Mouse (Mus musculus) MEL (cell line): ENCODE results near the gene Mrpl49. TPM values are rescaled to one million over a fixed set of nuclear protein-coding genes. Genes with fewer than 3 reads are reported as not detected.

Source experiments
- DNase-seq: peaks from one replicate; pipeline ENCODE4 v3.0.0; 2011; ENCODE audit warnings: low read depth, low spot score
- H3K27ac ChIP-seq: 2 replicates; pipeline ENCODE4 v1.5.1; 2012; ENCODE audit warnings: low read depth, mild to moderate bottlenecking, control low read depth, low read length, moderate library complexity; ENCODE audit not compliant: control insufficient read depth
- H3K27me3 ChIP-seq, 2 experiments: fragments of 150-350 bp in 1 of 2; sonication (generic) in 1 of 2; 2 replicates each; pipeline ENCODE4 v1.6.1; 2012; ENCODE audit warnings: low read length in 2 of 2, mild to moderate bottlenecking in 2 of 2, improper control_type of control experiment in 1 of 2, moderate library complexity in 1 of 2; ENCODE audit not compliant: insufficient read depth in 2 of 2, control insufficient read depth in 1 of 2
- H3K36me3 ChIP-seq, 2 experiments: 2 replicates each; pipeline ENCODE4 v1.6.1; 2012 to 2014; ENCODE audit warnings: low read length in 2 of 2, improper control_type of control experiment in 1 of 2, inconsistent platforms in 1 of 2, mild to moderate bottlenecking in 1 of 2; ENCODE audit not compliant: insufficient read depth in 2 of 2, control insufficient read depth in 1 of 2
- H3K4me1 ChIP-seq, 2 experiments: fragments of 150-350 bp in 1 of 2; sonication (generic) in 1 of 2; 2 replicates each; pipeline ENCODE4 v1.6.1; 2012; ENCODE audit warnings: low read length in 2 of 2, improper control_type of control experiment in 1 of 2, mild to moderate bottlenecking in 1 of 2; ENCODE audit not compliant: insufficient read depth in 2 of 2, control insufficient read depth in 1 of 2
- H3K4me3 ChIP-seq, 2 experiments: fragments of 150-350 bp in 1 of 2; sonication (generic) in 1 of 2; 2 replicates each; pipeline ENCODE4 v1.5.1; 2012; ENCODE audit warnings: low read depth in 2 of 2, low read length in 2 of 2, mild to moderate bottlenecking in 2 of 2, moderate library complexity in 2 of 2, control low read depth in 1 of 2, improper control_type of control experiment in 1 of 2; ENCODE audit not compliant: control insufficient read depth in 1 of 2, insufficient read depth in 1 of 2
- H3K79me2 ChIP-seq: 2 replicates; pipeline ENCODE4 v1.6.1; 2012; ENCODE audit warnings: mild to moderate bottlenecking, low read length, moderate library complexity; ENCODE audit not compliant: control insufficient read depth, poor library complexity, insufficient read depth
- H3K9ac ChIP-seq: 2 replicates; pipeline ENCODE4 v1.6.1; 2012; ENCODE audit warnings: low read depth, mild to moderate bottlenecking, control low read depth, low read length, moderate library complexity; ENCODE audit not compliant: control insufficient read depth, poor library complexity, severe bottlenecking
- H3K9me3 ChIP-seq: fragments of 150-350 bp; sonication (generic); replicated peaks from 2 replicates; pipeline ENCODE4 v1.6.1; 2012; ENCODE audit warnings: mild to moderate bottlenecking, low read length, improper control_type of control experiment, moderate library complexity; ENCODE audit not compliant: insufficient read depth
- CHD1 ChIP-seq: IDR thresholded peaks from 2 replicates; pipeline ENCODE4 v1.6.1; 2012; ENCODE audit warnings: low read depth, mild to moderate bottlenecking, inconsistent platforms, low read length, improper control_type of control experiment
- CHD2 ChIP-seq: IDR thresholded peaks from 2 replicates; pipeline ENCODE4 v1.6.1; 2011; ENCODE audit warnings: low read length, improper control_type of control experiment
- CTCF ChIP-seq, 3 experiments: IDR thresholded peaks in 2 of 3; conservative IDR thresholded peaks in 1 of 3; 2 replicates each; pipeline ENCODE4 v1.5.1; 2011 to 2012; ENCODE audit warnings: low read length in 3 of 3, low read depth in 2 of 3, mild to moderate bottlenecking in 2 of 3, improper control_type of control experiment in 1 of 3, inconsistent platforms in 1 of 3, mixed read lengths in 1 of 3, moderate library complexity in 1 of 3; ENCODE audit not compliant: control insufficient read depth in 1 of 3, insufficient read depth in 1 of 3, poor library complexity in 1 of 3, severe bottlenecking in 1 of 3
- E2F4 ChIP-seq: IDR thresholded peaks from 2 replicates; pipeline ENCODE4 v1.6.1; 2011; ENCODE audit warnings: low read depth, low read length, improper control_type of control experiment, borderline replicate concordance
- EP300 ChIP-seq, 2 experiments: IDR thresholded peaks; 2 replicates each; pipeline ENCODE4 v1.6.1; 2011; ENCODE audit warnings: improper control_type of control experiment in 2 of 2, low read length in 2 of 2, low read depth in 1 of 2, mild to moderate bottlenecking in 1 of 2
- GATA1 ChIP-seq: IDR thresholded peaks from 2 replicates; pipeline ENCODE4 v1.6.1; 2011; ENCODE audit warnings: low read depth, low read length, improper control_type of control experiment
- HCFC1 ChIP-seq: IDR thresholded peaks from 2 replicates; pipeline ENCODE4 v1.6.1; 2012; ENCODE audit warnings: low read depth, mild to moderate bottlenecking, inconsistent platforms, low read length, improper control_type of control experiment, moderate library complexity
- JUND ChIP-seq: IDR thresholded peaks from 2 replicates; pipeline ENCODE4 v1.6.1; 2011; ENCODE audit warnings: low read depth, mild to moderate bottlenecking, improper control_type of control experiment, low read length
- KAT2A ChIP-seq: conservative IDR thresholded peaks from 2 replicates; pipeline ENCODE4 v1.6.1; 2012; ENCODE audit warnings: low read depth, low read length, improper control_type of control experiment, inconsistent platforms
- MAFK ChIP-seq: IDR thresholded peaks from 2 replicates; pipeline ENCODE4 v1.6.1; 2011; ENCODE audit warnings: low read depth, mild to moderate bottlenecking, low read length, improper control_type of control experiment, borderline replicate concordance
- MAX ChIP-seq: IDR thresholded peaks from 2 replicates; pipeline ENCODE4 v1.6.1; 2011; ENCODE audit warnings: low read length, improper control_type of control experiment
- MAZ ChIP-seq: IDR thresholded peaks from 2 replicates; pipeline ENCODE4 v1.6.1; 2012; ENCODE audit warnings: low read depth, mild to moderate bottlenecking, inconsistent platforms, low read length, improper control_type of control experiment
- MEF2A ChIP-seq: IDR thresholded peaks from 2 replicates; pipeline ENCODE4 v1.6.1; 2014; ENCODE audit warnings: low read depth, mild to moderate bottlenecking, inconsistent platforms, low read length, improper control_type of control experiment; ENCODE audit not compliant: poor library complexity, insufficient replicate concordance, severe bottlenecking; ENCODE audit errors: extremely low read depth
- MXI1 ChIP-seq: IDR thresholded peaks from 2 replicates; pipeline ENCODE4 v1.6.1; 2011; ENCODE audit warnings: mild to moderate bottlenecking, low read depth, low read length, improper control_type of control experiment
- MYB ChIP-seq: IDR thresholded peaks from 2 replicates; pipeline ENCODE4 v1.6.1; 2011; ENCODE audit warnings: mild to moderate bottlenecking, low read depth, low read length, improper control_type of control experiment
- MYC ChIP-seq: IDR thresholded peaks from 2 replicates; pipeline ENCODE4 v1.6.1; 2011; ENCODE audit warnings: low read depth, mild to moderate bottlenecking, low read length, improper control_type of control experiment, moderate library complexity
- NELFE ChIP-seq: IDR thresholded peaks from 2 replicates; pipeline ENCODE4 v1.6.1; 2011; ENCODE audit warnings: low read depth, low read length, improper control_type of control experiment
- NRF1 ChIP-seq: IDR thresholded peaks from 2 replicates; pipeline ENCODE4 v1.6.1; 2014; ENCODE audit warnings: low read depth, mild to moderate bottlenecking, inconsistent platforms, low read length, improper control_type of control experiment, moderate library complexity; ENCODE audit not compliant: poor library complexity, insufficient read depth, severe bottlenecking
- POLR2AphosphoS2 ChIP-seq: IDR thresholded peaks from 2 replicates; pipeline ENCODE4 v1.6.1; 2011; ENCODE audit warnings: low read length, improper control_type of control experiment
- POLR2AphosphoS5 ChIP-seq: IDR thresholded peaks from 2 replicates; pipeline ENCODE4 v1.6.1; 2012; ENCODE audit warnings: low read depth, borderline replicate concordance, mild to moderate bottlenecking, inconsistent platforms, low read length, moderate library complexity, mixed read lengths
- RAD21 ChIP-seq: IDR thresholded peaks from 2 replicates; pipeline ENCODE4 v1.6.1; 2011; ENCODE audit warnings: mild to moderate bottlenecking, low read depth, low read length, improper control_type of control experiment
- RCOR1 ChIP-seq: IDR thresholded peaks from 2 replicates; pipeline ENCODE4 v1.6.1; 2012; ENCODE audit warnings: low read depth, mild to moderate bottlenecking, inconsistent platforms, low read length, improper control_type of control experiment
- SIN3A ChIP-seq: IDR thresholded peaks from 2 replicates; pipeline ENCODE4 v1.6.1; 2012; ENCODE audit warnings: low read length, improper control_type of control experiment, inconsistent platforms
- SMC3 ChIP-seq: IDR thresholded peaks from 2 replicates; pipeline ENCODE4 v1.6.1; 2011; ENCODE audit warnings: low read depth, low read length, improper control_type of control experiment
- TAL1 ChIP-seq: IDR thresholded peaks from 2 replicates; pipeline ENCODE4 v1.6.1; 2012; ENCODE audit warnings: mild to moderate bottlenecking, inconsistent platforms, low read length, moderate library complexity, mixed read lengths
- TBP ChIP-seq: IDR thresholded peaks from 2 replicates; pipeline ENCODE4 v1.8.0; 2011; ENCODE audit warnings: low read depth, low read length, improper control_type of control experiment
- TCF12 ChIP-seq: IDR thresholded peaks from 2 replicates; pipeline ENCODE4 v1.6.1; 2014; ENCODE audit warnings: low read depth, mild to moderate bottlenecking, inconsistent platforms, low read length, improper control_type of control experiment, moderate library complexity
- UBTF ChIP-seq: IDR thresholded peaks from 2 replicates; pipeline ENCODE4 v1.6.1; 2012; ENCODE audit warnings: low read depth, mild to moderate bottlenecking, inconsistent platforms, low read length, improper control_type of control experiment, moderate library complexity, borderline replicate concordance; ENCODE audit not compliant: insufficient read depth
- USF1 ChIP-seq: IDR thresholded peaks from 2 replicates; pipeline ENCODE4 v1.6.1; 2014; ENCODE audit warnings: low read depth, mild to moderate bottlenecking, inconsistent platforms, low read length, improper control_type of control experiment, moderate library complexity
- USF2 ChIP-seq, 2 experiments: IDR thresholded peaks; 2 replicates each; pipeline ENCODE4 v1.6.1; 2011 to 2012; ENCODE audit warnings: improper control_type of control experiment in 2 of 2, low read length in 2 of 2, borderline replicate concordance in 1 of 2, inconsistent platforms in 1 of 2, low read depth in 1 of 2, mild to moderate bottlenecking in 1 of 2; ENCODE audit not compliant: insufficient read depth in 1 of 2
- ZC3H11A ChIP-seq: IDR thresholded peaks from 2 replicates; pipeline ENCODE4 v1.6.1; 2012; ENCODE audit warnings: low read depth, mild to moderate bottlenecking, inconsistent platforms, low read length, improper control_type of control experiment
- ZKSCAN1 ChIP-seq: IDR thresholded peaks from 2 replicates; pipeline ENCODE4 v1.6.1; 2012; ENCODE audit warnings: low read depth, mild to moderate bottlenecking, inconsistent platforms, low read length, improper control_type of control experiment, moderate library complexity
- ZMIZ1 ChIP-seq: IDR thresholded peaks from 2 replicates; pipeline ENCODE4 v1.6.1; 2012; ENCODE audit warnings: low read depth, mild to moderate bottlenecking, inconsistent platforms, low read length, improper control_type of control experiment, moderate library complexity
- ZNF384 ChIP-seq: IDR thresholded peaks from 2 replicates; pipeline ENCODE4 v1.6.1; 2012; ENCODE audit warnings: low read depth, mild to moderate bottlenecking, inconsistent platforms, low read length, improper control_type of control experiment
- polyA plus RNA-seq, 2 experiments: library from polyadenylated mRNA; stranded (reverse) in 1 of 2; unstranded in 1 of 2; fragments of >175 nt in 1 of 2; fragments of >200 nt in 1 of 2; gene quantifications; 2 replicates each; pipeline versions ENCODE4 v1.2.1 to v1.2.4; 2012; ENCODE audit warnings: low replicate concordance in 2 of 2, low read depth in 1 of 2; ENCODE audit not compliant: insufficient read length in 2 of 2, insufficient read depth in 1 of 2, missing spikeins in 1 of 2
- total RNA-seq: library from RNA; depleted of rRNA; stranded (reverse); fragments of 300-350 nt; gene quantifications from 2 replicates; pipeline ENCODE4 v1.2.3, GENCODE M21; 2012

The Mrpl49 gene
- total and polyA plus RNA-seq, 3 experiments = 81.6 to 98.7 TPM; not detected in 1

DNA sequence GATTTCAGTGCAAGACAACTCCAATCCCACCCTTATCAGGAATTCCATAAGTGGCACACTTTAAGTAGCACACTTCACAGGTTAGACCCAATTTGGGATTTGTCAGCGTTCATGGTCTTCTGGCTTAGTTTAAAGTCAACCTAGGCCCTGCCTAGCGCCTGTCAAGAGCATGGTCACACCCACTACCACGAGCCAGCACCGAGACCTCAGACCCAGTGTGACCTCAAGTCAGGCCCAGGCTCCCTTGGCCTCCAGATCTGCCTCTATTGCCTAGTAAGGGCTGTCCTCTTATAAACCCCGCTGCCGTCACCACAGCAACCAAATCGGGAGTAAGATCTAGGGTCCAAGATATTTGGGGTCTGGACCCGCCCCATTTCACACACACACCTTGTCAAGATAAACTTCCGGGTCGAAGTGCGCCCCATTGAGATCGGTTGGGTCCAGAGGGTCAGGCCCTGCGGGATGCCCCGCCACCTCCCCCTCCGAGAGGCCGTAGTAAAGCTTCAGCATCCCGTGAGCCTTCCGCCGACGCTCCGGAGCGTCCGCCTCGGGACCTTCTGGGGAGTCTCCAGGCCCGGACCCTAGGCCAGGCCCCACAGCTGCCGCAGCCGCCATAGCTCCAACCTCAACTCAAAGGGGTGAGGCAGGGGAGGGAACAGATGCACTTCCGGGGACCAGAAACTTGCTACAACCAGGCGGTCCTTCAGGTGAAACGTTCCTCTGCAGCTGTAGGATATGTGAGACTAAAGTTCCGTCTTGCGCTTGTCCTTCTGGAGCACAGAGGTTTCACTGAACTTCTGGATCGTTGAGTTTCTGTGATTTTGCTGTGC lies 19.2 kb upstream of the Mrpl49 start, which contains the start of gene Vps51:
TSS of gene Vps51 (minus strand) at position 668 of the 830 bp plus-strand sequence.
- no peaks in the 10 kb centered on the region for H3K27me3 ChIP-seq
- peak; percentile 97 for DNase-seq
- H3K36me3 ChIP-seq = peaks cover 0 to 4% of the 10 kb centered on the region in 2 experiments; a peak in 1 of 4 replicates
- H3K9me3 ChIP-seq = no peaks in the 10 kb centered on the region
- H3K4me1 ChIP-seq = peaks cover 0 to 7% of the 10 kb centered on the region in 2 experiments; a peak in 2 of 4 replicates
- peaks cover 12% of the 10 kb centered on the region for H3K79me2 ChIP-seq
- peak within 1 kb of the TSS; percentile 79 to 89 for H3K4me3 ChIP-seq
- H3K9ac ChIP-seq = peak within 1 kb of the TSS; percentile 88
- H3K27ac ChIP-seq = peak within 1 kb of the TSS; percentile 72
- TF ChIP-seq SIN3A = peak; percentile 96
- peak; percentile 23; the same call in 1 of the 2 replicates for TF ChIP-seq ZMIZ1
- peak; percentile 33; the same call in 1 of the 2 replicates for TF ChIP-seq USF1
- peak; percentile 93 for TF ChIP-seq HCFC1
- peak; percentile 92 for TF ChIP-seq MAZ
- TF ChIP-seq POLR2AphosphoS2 = peak; percentile 70; the same call in 1 of the 2 replicates
- TF ChIP-seq TBP = peak; percentile 89
- 0 out of 2 replicates have a peak, but pooled peaks have one; percentile 63 for TF ChIP-seq UBTF
- no peak for TF ChIP-seq USF2 (IDR thresholded peaks at IDR 0.05; ENCODE audit: borderline replicate concordance in 1 of 2, insufficient read depth in 1 of 2, low read depth in 1 of 2, low read length in 2 of 2)
- 0 out of 2 replicates have a peak, but pooled peaks have one; percentile 2 for TF ChIP-seq ZC3H11A
- TF ChIP-seq MAFK = no peak
- TF ChIP-seq MEF2A = 0 out of 2 replicates have a peak, but pooled peaks have one; percentile 36
- peak; percentile 60; the same call in 1 of the 2 replicates for TF ChIP-seq ZNF384
- TF ChIP-seq CTCF (IDR thresholded peaks at IDR 0.05 in 2 of 3, conservative IDR thresholded peaks at IDR 0.05 in 1 of 3; ENCODE audit: control insufficient read depth in 1 of 3, insufficient read depth in 1 of 3, low read depth in 2 of 3, low read length in 3 of 3, poor library complexity in 1 of 3, severe bottlenecking in 1 of 3) = no peak; a peak in 1 of 6 replicates
- peak; percentile 67; the same call in 1 of the 2 replicates for TF ChIP-seq E2F4
- TF ChIP-seq TAL1 = no peak
- no peak for TF ChIP-seq RAD21
- peak; percentile 50; the same call in 1 of the 2 replicates for TF ChIP-seq CHD2
- TF ChIP-seq MAX = peak; percentile 67; the same call in 1 of the 2 replicates
- TF ChIP-seq RCOR1 = peak; percentile 52; the same call in 1 of the 2 replicates
- TF ChIP-seq MXI1 = peak; percentile 94
- TF ChIP-seq POLR2AphosphoS5 = no peak
- peak; percentile 81 for TF ChIP-seq MYC
- TF ChIP-seq KAT2A = peak; percentile 83
- TF ChIP-seq NRF1 = no peak
- TF ChIP-seq GATA1 = peak; percentile 17; the same call in 1 of the 2 replicates
- no peak for TF ChIP-seq MYB
- no peak for TF ChIP-seq ZKSCAN1
- peak; percentile 78 for TF ChIP-seq TCF12
- no peak; the same call in 1 of the 2 replicates for TF ChIP-seq SMC3
- TF ChIP-seq JUND = peak; percentile 12; the same call in 1 of the 2 replicates
- TF ChIP-seq CHD1 = no peak
- TF ChIP-seq EP300 (IDR thresholded peaks at IDR 0.05; ENCODE audit: low read depth in 1 of 2, low read length in 2 of 2) = peak in 1 of 2 experiments; percentile 41; a peak in 1 of 4 replicates
- peak; percentile 73 for TF ChIP-seq NELFE
